In the genomic region with DNA sequence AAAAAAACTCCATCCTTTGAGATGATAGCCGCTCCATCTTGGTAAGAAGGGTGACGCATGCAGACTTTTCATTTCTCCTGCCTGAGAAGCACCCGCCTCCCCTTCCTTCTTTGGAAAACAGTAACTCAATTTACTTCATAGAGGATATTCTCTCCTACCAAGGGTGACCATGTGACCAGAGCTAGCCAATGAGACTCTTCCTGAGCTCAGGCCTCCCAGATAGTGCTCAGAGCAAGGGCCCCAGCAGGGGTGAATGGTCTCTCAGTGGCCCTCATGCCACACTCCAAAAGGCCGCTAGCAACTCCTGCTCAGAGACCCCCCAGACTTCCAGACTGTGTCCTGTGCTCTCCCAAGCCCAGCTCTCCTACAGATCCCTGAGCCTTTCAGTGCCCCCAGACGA, we compare ENCODE assay signal across 10 mouse cellular contexts. TPM values are rescaled to one million over a fixed set of nuclear protein-coding genes. Genes with fewer than 3 reads are reported as not detected.
DNase-seq lines count a peak whose midpoint lies in the region; ATAC-seq and TF ChIP-seq lines count a peak whose summit lies in the region.
"Had no signal": no experiment of that assay in that cellular context is flagged by ENCODE, and none has a peak within 500 bp of the region (broad histone marks: within the 10 kb centered on the region; RNA-seq: fewer than 3 reads in every experiment).

No protein-coding gene starts in this region.

- DNase-seq in gastrocnemius, adult 2 months: no peak
- DNase-seq in gastrocnemius, postnatal 25 days: no peak
- no peak for DNase-seq in layer of hippocampus, adult 2 months (ENCODE audit: low spot score in 2 of 2)
- no peak for DNase-seq in layer of hippocampus, adult 8-10 months (ENCODE audit: low spot score in 2 of 2)
- DNase-seq in thymus, postnatal 14 days: no peak
- DNase-seq in ovary, postnatal 10 days (ENCODE audit: low spot score): no peak
- DNase-seq: retina, postnatal 1 day had no signal

- peaks cover 55% of the 10 kb centered on the region for H3K4me1 ChIP-seq in embryonic facial prominence, embryonic 15.5 days
- peaks cover 62% of the 10 kb centered on the region for H3K4me1 ChIP-seq in neural tube, embryonic 15.5 days

- no peak overlapping the region for H3K4me3 ChIP-seq in gastrocnemius, adult 2 months
- H3K4me3 ChIP-seq in layer of hippocampus, adult 2 months: no peak overlapping the region
- no peak overlapping the region for H3K4me3 ChIP-seq in embryonic facial prominence, embryonic 15.5 days (replicated peaks)
- H3K4me3 ChIP-seq in neural tube, embryonic 15.5 days (replicated peaks): no peak overlapping the region

- no peaks in the 10 kb centered on the region for H3K27me3 ChIP-seq in embryonic facial prominence, embryonic 15.5 days
- H3K27me3 ChIP-seq in neural tube, embryonic 15.5 days (replicated peaks): 0 out of 2 replicates have a peak, but pooled peaks cover 3% of the 10 kb centered on the region

- WGBS in embryonic facial prominence, embryonic 15.5 days: 76% methylated on average over 5 of the region's 5 CpGs
- 82% methylated on average over 5 of the region's 5 CpGs for WGBS in neural tube, embryonic 15.5 days

- no peaks in the 10 kb centered on the region for H3K9me3 ChIP-seq in embryonic facial prominence, embryonic 15.5 days (replicated peaks)
- H3K9me3 ChIP-seq in neural tube, embryonic 15.5 days (replicated peaks): no peaks in the 10 kb centered on the region

- no peak overlapping the region for H3K4me2 ChIP-seq in embryonic facial prominence, embryonic 15.5 days (replicated peaks)
- H3K4me2 ChIP-seq in neural tube, embryonic 15.5 days: no peak overlapping the region

- ATAC-seq in embryonic facial prominence, embryonic 15.5 days (ENCODE audit: insufficient number of reproducible peaks, low FRiP score, low TSS enrichment, low read depth): peak; percentile 18; the same call in 1 of the 2 replicates
- ATAC-seq in neural tube, embryonic 15.5 days (ENCODE audit: low FRiP score): no peak
- ATAC-seq: activated CD4-positive, CD25-positive, alpha-beta regulatory T cell, adult 4 months had no signal

- 0 out of 2 replicates have a peak, but pooled peaks cover 6% of the 10 kb centered on the region for H3K36me3 ChIP-seq in embryonic facial prominence, embryonic 15.5 days
- no peaks in the 10 kb centered on the region for H3K36me3 ChIP-seq in neural tube, embryonic 15.5 days

- no peak for TF ChIP-seq CTCF in gastrocnemius, adult 2 months (IDR thresholded peaks at IDR 0.05)
- TF ChIP-seq CTCF in layer of hippocampus, adult 2 months (conservative IDR thresholded peaks at IDR 0.05): no peak

- 0 out of 2 replicates have a peak overlapping the region, but pooled peaks have one; percentile 8 for H3K27ac ChIP-seq in gastrocnemius, adult 2 months
- peak overlapping the region; percentile 36; the same call in 1 of the 2 replicates for H3K27ac ChIP-seq in layer of hippocampus, adult 2 months
- 0 out of 2 replicates have a peak overlapping the region, but pooled peaks have one; percentile 13 for H3K27ac ChIP-seq in embryonic facial prominence, embryonic 15.5 days (replicated peaks)
- peak overlapping the region; percentile 1; the same call in 1 of the 2 replicates for H3K27ac ChIP-seq in neural tube, embryonic 15.5 days (replicated peaks)

- intact Hi-C loops in gastrocnemius, adult 2 months (cut with DNase I): no loop called here

- H3K9ac ChIP-seq in embryonic facial prominence, embryonic 15.5 days: no peak overlapping the region
- no peak overlapping the region for H3K9ac ChIP-seq in neural tube, embryonic 15.5 days (replicated peaks)

RNA-seq across cellular contexts. Expression of gene Sulf2, which starts 11.6 kb away (rescaled TPM):
- 10 to 100 TPM in 1 of 2 experiments, 1 to 10 TPM in 1; 5.9 to 12.2 TPM for total RNA-seq in gastrocnemius, adult 2 months (2021)
- 10 to 100 TPM; 11.1 to 19.3 TPM for total RNA-seq in gastrocnemius, postnatal 25 days (2021)
- total RNA-seq in layer of hippocampus, adult 2 months (2021): 100 to 1,000 TPM in 1 of 2 experiments, 10 to 100 TPM in 1; 93.2 to 114 TPM
- total RNA-seq in layer of hippocampus, adult 8-10 months (2022): 100 to 1,000 TPM; 103 to 126 (median 119) TPM
- polyA plus RNA-seq in embryonic facial prominence, embryonic 15.5 days (2015; fragmentation: Nextera tagmentation; extraction: Ambion mirVana): 116 and 138 TPM in 2 replicates
- 118 and 123 TPM in 2 replicates for polyA plus RNA-seq in neural tube, embryonic 15.5 days (2015; fragmentation: Nextera tagmentation; extraction: Ambion mirVana)

Comparison
In these comparisons a context has a peak if more than half of its experiments do, and no peak if none do; other contexts are left out.
1. RNA of gene Sulf2, which starts 11.6 kb away (total RNA-seq): 103 to 126 TPM in layer of hippocampus, adult 8-10 months and 93.2 to 114 TPM in layer of hippocampus, adult 2 months; 11.1 to 19.3 TPM in gastrocnemius, postnatal 25 days and 5.9 to 12.2 TPM in gastrocnemius, adult 2 months; every median in the first group is over 4 times any median in the second.
2. Peak in every context shown above with its lines, with median percentiles within 50 percentile points of each other: H3K27ac ChIP-seq.